Mouse (Mus musculus) gastrocnemius, adult 18-20 months (tissue): ENCODE results near the gene Cables2. TPM values are rescaled to one million over a fixed set of nuclear protein-coding genes. Genes with fewer than 3 reads are reported as not detected.

ENCODE experiments used
- microRNA-seq: library from miRNA; unstranded; fragments of <30 nt; microRNA quantifications from one replicate; pipeline ENCODE4 v1.2.0, GENCODE M21; 2021
- total RNA-seq, 2 experiments: library from RNA; stranded (reverse); gene quantifications; 2 replicates each; pipeline ENCODE4 v1.2.3; 2021

Gene Cables2
- total RNA-seq, 2 experiments from 2014 or later = 8.2 to 9.1 TPM

Small RNAs within 50 kb of the gene (microRNA-seq; reads per million reads assigned to microRNA genes)
- not detected for gene Mir3091

Other genes starting within 250 kb of the Cables2 start
- 10 to 100 TPM; 44.0 to 47.6 TPM for gene Lsm14b, start 248.5 kb downstream of the Cables2 start, total RNA-seq
- 100 to 1,000 TPM; 147 to 149 TPM for gene Psma7, start 231.1 kb downstream of the Cables2 start, total RNA-seq
- 1 to 10 TPM; 1.8 to 2.0 TPM for gene Ss18l1, start 231.0 kb downstream of the Cables2 start, total RNA-seq
- gene Mtg2, start 202.9 kb downstream of the Cables2 start, total RNA-seq = 10 to 100 TPM; 15.0 to 15.3 TPM
- gene Hrh3, start 169.0 kb downstream of the Cables2 start, total RNA-seq = not detected
- 10 to 100 TPM; 16.9 to 18.8 TPM for gene Osbpl2, start 154.2 kb downstream of the Cables2 start, total RNA-seq
- 100 to 1,000 TPM; 114 to 119 TPM for gene Adrm1, start 102.0 kb downstream of the Cables2 start, total RNA-seq
- gene Lama5, start 47.6 kb downstream of the Cables2 start, total RNA-seq = 10 to 100 TPM in 1 of 2 experiments, 1 to 10 TPM in 1; 9.6 to 10.6 TPM
- 100 to 1,000 TPM; 355 to 460 TPM for gene Rps21, start 16.1 kb downstream of the Cables2 start, total RNA-seq
- gene Rbbp8nl, start 16.4 kb upstream of the Cables2 start, total RNA-seq = not detected
- not detected for gene Gata5, start 61.2 kb upstream of the Cables2 start, total RNA-seq
- gene Slco4a1, start 182.7 kb upstream of the Cables2 start, total RNA-seq = not detected
- not detected for gene Ntsr1, start 226.5 kb upstream of the Cables2 start, total RNA-seq